Mouse (Mus musculus) brain, embryonic 14.5 days (tissue): ENCODE results near the gene Rnpc3. TPM values are rescaled to one million over a fixed set of nuclear protein-coding genes. Genes with fewer than 3 reads are reported as not detected.
A peak's percentile ranks its signal among the peaks of the same experiment; 100 is the strongest.

ENCODE experiments used
- DNase-seq: peaks from one replicate; pipeline ENCODE4 v3.0.0-alpha.2; 2011; ENCODE audit warnings: low read depth
- CTCF ChIP-seq: fragments of 200-500 bp; IDR thresholded peaks from 2 replicates; pipeline ENCODE4 v1.5.1; 2012; ENCODE audit warnings: inconsistent platforms, mild to moderate bottlenecking, moderate library complexity, borderline replicate concordance; ENCODE audit not compliant: insufficient read depth, insufficient read length; ENCODE audit errors: extremely low read depth
- POLR2A ChIP-seq: fragments of 200-500 bp; IDR thresholded peaks from 2 replicates; pipeline ENCODE4 v1.6.1; 2012; ENCODE audit warnings: mild to moderate bottlenecking, inconsistent platforms, borderline replicate concordance; ENCODE audit not compliant: poor library complexity, insufficient read depth, insufficient read length, severe bottlenecking; ENCODE audit errors: extremely low read depth
- polyA plus RNA-seq: library from polyadenylated mRNA; depleted of rRNA; stranded (reverse); fragments of >200 nt; gene quantifications from 2 replicates; pipeline ENCODE4 v1.2.3, GENCODE M21; 2012; rRNA removed

The Rnpc3 gene
- polyA plus RNA-seq: 48.3 and 63.0 TPM in 2 replicates

GRCm38 (mm10) chr3:113629606-113630359 is at the start of gene Rnpc3:
Rnpc3 (minus strand) TSS chr3:113630149.
- peak; percentile 79 for TF ChIP-seq POLR2A
- TF ChIP-seq CTCF: no peak
- peak; percentile 99 for DNase-seq

GRCm38 (mm10) chr3:113656940-113657339 is 27.0 kb upstream of the Rnpc3 start:
- TF ChIP-seq CTCF (peak; percentile 76), POLR2A (no peak)
- DNase-seq: peak; percentile 45

- DNase-seq: no peak
- TF ChIP-seq POLR2A (no peak), CTCF (no peak)
Measured at GRCm38 (mm10) chr3:113654335-113654734, 24.4 kb upstream of the Rnpc3 start.

- DNase-seq: peak; percentile 73
- TF ChIP-seq CTCF: peak; percentile 62; the same call in 1 of the 2 replicates
Measured at GRCm38 (mm10) chr3:113651386-113651785, 21.4 kb upstream of the Rnpc3 start.

- no peak for DNase-seq
- TF ChIP-seq POLR2A (no peak), CTCF (no peak)
Measured at GRCm38 (mm10) chr3:113639545-113639944, 9.6 kb upstream of the Rnpc3 start.

- no peak for DNase-seq
- TF ChIP-seq POLR2A: no peak
- no peak for TF ChIP-seq CTCF
Measured at GRCm38 (mm10) chr3:113634220-113634619, 4.3 kb upstream of the Rnpc3 start.

GRCm38 (mm10) chr3:113631611-113632010 is 1.7 kb upstream of the Rnpc3 start:
- no peak for DNase-seq
- TF ChIP-seq POLR2A: no peak
- no peak for TF ChIP-seq CTCF

GRCm38 (mm10) chr3:113630564-113630963 is 615 bp upstream of the Rnpc3 start:
- TF ChIP-seq CTCF (no peak), POLR2A (no peak)
- DNase-seq: peak; percentile 45

GRCm38 (mm10) chr3:113606599-113606998 is 23.4 kb downstream of the Rnpc3 start, which contains the start of gene Amy1:
Amy1 (minus strand) TSS chr3:113606699.
- DNase-seq: no peak
- no peak for TF ChIP-seq CTCF
- TF ChIP-seq POLR2A: no peak

GRCm38 (mm10) chr3:113590844-113591243 is 39.1 kb downstream of the Rnpc3 start:
- DNase-seq: peak; percentile 44
- no peak for TF ChIP-seq POLR2A
- TF ChIP-seq CTCF: no peak

GRCm38 (mm10) chr3:113574578-113574977 is 55.4 kb downstream of the Rnpc3 start:
- no peak for DNase-seq
- TF ChIP-seq POLR2A (no peak), CTCF (no peak)

- TF ChIP-seq POLR2A (no peak), CTCF (no peak)
- DNase-seq: no peak
Measured at GRCm38 (mm10) chr3:113574138-113574537, 55.8 kb downstream of the Rnpc3 start.
